Mouse (Mus musculus) E14TG2a.4 (cell line): Measurements from ENCODE around the gene Rnaset2b.
"Not testable (repeated sequence)": the region's sequence is repeated elsewhere in the genome, so short reads cannot be mapped to it uniquely, and the experiment has no call there.

Source experiments
- CTCF ChIP-seq: conservative IDR thresholded peaks from 2 replicates; pipeline ENCODE4 v1.5.1; 2014; ENCODE audit warnings: low read length
- NANOG ChIP-seq: IDR thresholded peaks from 2 replicates; pipeline ENCODE4 v1.6.1; 2014; ENCODE audit warnings: borderline replicate concordance, low read length, mixed read lengths

GRCm38 (mm10) chr17:6962936-6963335 is 7.5 kb upstream of the Rnaset2b start:
- not testable (repeated sequence) for TF ChIP-seq CTCF, NANOG
